Mouse (Mus musculus): Measurements from ENCODE around the gene Gm6793. TPM values are rescaled to one million over a fixed set of nuclear protein-coding genes. Genes with fewer than 3 reads are reported as not detected.

Gene Gm6793
- total and polyA plus RNA-seq, 2 experiments from 2014 or later: 0.70 TPM; not detected in 1

DNA sequence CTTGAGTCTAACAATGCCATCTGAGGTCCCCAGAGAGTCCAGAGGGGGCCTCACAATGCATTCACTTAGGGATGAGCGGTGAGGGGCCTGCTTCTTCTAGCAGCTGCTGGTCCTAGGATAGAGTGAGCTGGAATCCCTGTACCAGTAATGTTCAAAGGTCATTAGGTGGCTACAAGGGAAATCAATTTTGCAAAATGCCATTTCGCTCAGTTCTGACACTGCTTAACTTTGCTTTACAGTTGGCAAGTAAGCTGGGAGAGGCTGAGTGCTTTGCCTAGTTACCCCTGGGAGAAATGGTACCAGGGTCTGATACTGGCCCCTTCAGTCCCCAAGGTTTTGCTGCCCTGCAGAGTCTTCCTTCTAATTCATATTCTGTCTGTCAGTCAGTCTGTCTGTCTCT, 39.1 kb downstream of the Gm6793 start:
- 91% methylated on average over 2 of the region's 2 CpGs for WGBS
- no peak overlapping the region for H3K4me3 ChIP-seq (ENCODE audit: low read length)
- H3K27me3 ChIP-seq (ENCODE audit: insufficient read depth, low read length): no peaks in the 10 kb centered on the region
- no peak overlapping the region for H3K27ac ChIP-seq
- H3K4me1 ChIP-seq (ENCODE audit: insufficient read depth, low read length): no peaks in the 10 kb centered on the region
- no peak for TF ChIP-seq CTCF (IDR thresholded peaks at IDR 0.05; ENCODE audit: low read depth)
- no peak overlapping the region for H3K4me2 ChIP-seq (ENCODE audit: low read depth, low read length)
- DNase-seq (ENCODE audit: low spot score): no peak
- 0 out of 2 replicates have a peak, but pooled peaks cover 4% of the 10 kb centered on the region for H3K36me3 ChIP-seq (ENCODE audit: insufficient read depth, low read length)
- ATAC-seq: no peak
- no peak overlapping the region for H3K9ac ChIP-seq (replicated peaks; ENCODE audit: low read length)
- no peaks in the 10 kb centered on the region for H3K9me3 ChIP-seq (ENCODE audit: low read length)

DNA sequence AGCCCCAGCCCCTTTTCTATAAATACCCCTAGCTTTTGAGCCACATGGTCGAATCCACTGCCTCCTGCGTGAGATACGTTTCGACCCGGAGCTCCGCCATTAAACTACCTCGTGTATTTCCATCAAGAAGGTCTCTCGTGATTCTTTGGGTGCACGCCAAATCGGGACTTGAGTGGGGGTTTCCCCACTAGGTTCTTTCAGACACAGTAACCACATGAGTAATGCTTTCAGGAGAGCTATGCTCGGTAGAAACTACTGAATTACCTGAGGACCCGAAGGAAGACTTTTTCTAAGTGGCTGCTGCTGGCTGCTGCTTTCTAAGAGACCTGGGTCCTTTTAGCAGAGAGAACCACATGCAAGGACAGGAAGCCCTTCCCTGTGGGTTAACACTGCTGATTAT, 40.7 kb downstream of the Gm6793 start:
- no peaks in the 10 kb centered on the region for H3K4me1 ChIP-seq (ENCODE audit: insufficient read depth, low read length)
- DNase-seq (ENCODE audit: low spot score) (no peak), ATAC-seq (no peak)
- H3K36me3 ChIP-seq (ENCODE audit: insufficient read depth, low read length): 0 out of 2 replicates have a peak, but pooled peaks cover 4% of the 10 kb centered on the region
- no peak overlapping the region for H3K4me3 ChIP-seq (ENCODE audit: low read length)
- no peak overlapping the region for H3K4me2 ChIP-seq (ENCODE audit: low read depth, low read length)
- no peaks in the 10 kb centered on the region for H3K27me3 ChIP-seq (ENCODE audit: insufficient read depth, low read length)
- TF ChIP-seq CTCF (IDR thresholded peaks at IDR 0.05; ENCODE audit: low read depth): no peak
- H3K9ac ChIP-seq (replicated peaks; ENCODE audit: low read length): no peak overlapping the region
- no peak overlapping the region for H3K27ac ChIP-seq
- H3K9me3 ChIP-seq (ENCODE audit: low read length): no peaks in the 10 kb centered on the region
- WGBS: 97% methylated on average over 12 of the region's 12 CpGs

DNA sequence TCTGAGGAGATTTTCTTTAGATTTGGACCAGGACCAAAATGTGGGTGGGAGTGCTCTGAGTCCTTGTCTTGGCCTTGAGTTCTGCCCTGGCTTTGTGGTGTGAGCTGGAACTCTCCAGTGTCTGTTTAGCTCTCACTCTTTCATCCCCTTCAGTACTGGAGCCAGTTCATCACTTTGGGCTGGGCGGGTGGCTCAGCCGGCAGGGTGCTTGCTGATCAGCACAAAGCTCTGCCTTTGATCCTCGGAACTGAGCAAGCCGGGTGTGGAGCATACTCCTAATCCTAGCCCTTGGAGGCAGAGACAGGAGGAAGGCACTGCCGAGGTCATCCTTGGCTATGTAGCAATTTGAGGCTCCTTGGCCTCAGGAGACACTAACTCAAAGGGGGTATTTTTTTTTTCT, 45.8 kb downstream of the Gm6793 start:
- no peak for ATAC-seq
- no peak overlapping the region for H3K4me3 ChIP-seq (ENCODE audit: low read length)
- TF ChIP-seq CTCF (IDR thresholded peaks at IDR 0.05; ENCODE audit: low read depth): no peak

DNA sequence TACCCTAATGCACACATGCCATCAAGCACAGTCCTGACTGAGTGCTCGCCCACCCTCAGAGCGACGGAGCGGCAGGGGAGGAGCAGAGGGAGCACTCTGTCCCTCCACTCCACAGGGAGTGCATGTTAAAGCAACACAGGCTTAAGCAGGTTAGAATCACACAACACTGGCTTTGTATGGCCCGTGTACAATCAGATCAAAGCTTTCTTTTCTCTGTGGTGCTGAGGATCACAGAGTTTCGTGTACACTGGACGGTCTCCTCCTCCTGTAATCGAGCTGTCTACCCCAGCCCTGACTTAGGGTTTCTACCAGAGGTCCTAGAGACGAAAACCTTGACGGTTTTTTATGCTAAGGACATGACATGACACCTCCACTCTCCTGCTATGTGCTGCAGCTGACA, 46.3 kb downstream of the Gm6793 start:
- H3K4me1 ChIP-seq (ENCODE audit: insufficient read depth, low read length): no peaks in the 10 kb centered on the region
- ATAC-seq (no peak), DNase-seq (ENCODE audit: low spot score) (no peak)
- 0 out of 2 replicates have a peak, but pooled peaks cover 4% of the 10 kb centered on the region for H3K36me3 ChIP-seq (ENCODE audit: insufficient read depth, low read length)
- no peaks in the 10 kb centered on the region for H3K27me3 ChIP-seq (ENCODE audit: insufficient read depth, low read length)
- 84% methylated on average over 10 of the region's 10 CpGs for WGBS
- H3K9me3 ChIP-seq (ENCODE audit: low read length): no peaks in the 10 kb centered on the region
- H3K9ac ChIP-seq (replicated peaks; ENCODE audit: low read length): no peak overlapping the region
- H3K4me3 ChIP-seq (ENCODE audit: low read length): no peak overlapping the region
- H3K4me2 ChIP-seq (ENCODE audit: low read depth, low read length): no peak overlapping the region
- no peak overlapping the region for H3K27ac ChIP-seq
- no peak for TF ChIP-seq CTCF (IDR thresholded peaks at IDR 0.05; ENCODE audit: low read depth)

More for the DNA sequence above, 45.8 kb downstream of the Gm6793 start:
- H3K9me3 ChIP-seq (ENCODE audit: low read length): no peaks in the 10 kb centered on the region
- DNase-seq (ENCODE audit: low spot score): no peak
- 44% methylated on average over 5 of the region's 5 CpGs for WGBS
- no peaks in the 10 kb centered on the region for H3K27me3 ChIP-seq (ENCODE audit: insufficient read depth, low read length)
- H3K27ac ChIP-seq: no peak overlapping the region
- no peak overlapping the region for H3K9ac ChIP-seq (replicated peaks; ENCODE audit: low read length)
- 0 out of 2 replicates have a peak, but pooled peaks cover 4% of the 10 kb centered on the region for H3K36me3 ChIP-seq (ENCODE audit: insufficient read depth, low read length)
- H3K4me2 ChIP-seq (ENCODE audit: low read depth, low read length): no peak overlapping the region
- no peaks in the 10 kb centered on the region for H3K4me1 ChIP-seq (ENCODE audit: insufficient read depth, low read length)

DNA sequence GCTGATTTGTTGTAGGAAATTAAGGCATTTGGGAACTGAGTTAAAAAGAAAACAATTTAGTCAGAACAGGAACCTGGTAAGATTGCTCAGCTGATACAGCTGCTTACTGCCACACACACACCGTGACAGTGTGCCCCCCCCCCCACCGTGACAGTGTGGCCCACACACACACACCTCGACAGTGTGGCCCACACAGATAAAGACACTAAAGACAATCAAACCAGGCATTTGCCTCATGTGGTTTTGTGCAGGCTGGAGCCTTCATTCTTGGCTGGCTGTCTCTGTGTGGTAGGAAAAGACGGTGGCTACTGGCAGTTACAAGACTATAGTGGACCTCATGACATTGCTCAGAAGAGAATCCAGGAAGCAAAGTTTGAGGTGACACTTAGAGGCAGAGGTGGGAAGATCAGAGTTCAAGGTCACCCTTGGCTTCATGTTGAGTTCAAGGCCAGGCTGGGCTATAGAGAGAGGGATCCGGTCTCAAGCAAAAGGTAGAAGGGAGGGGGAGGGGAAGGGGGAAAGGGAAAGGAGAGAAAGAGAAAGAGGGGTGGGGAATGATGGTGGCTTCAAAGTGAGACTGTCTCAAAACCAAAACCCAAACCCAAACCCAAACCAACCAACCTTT, 47.5 kb downstream of the Gm6793 start:
- H3K9ac ChIP-seq (replicated peaks; ENCODE audit: low read length): no peak overlapping the region
- H3K4me3 ChIP-seq (ENCODE audit: low read length): no peak overlapping the region
- no peak for TF ChIP-seq CTCF (IDR thresholded peaks at IDR 0.05; ENCODE audit: low read depth)
- H3K4me2 ChIP-seq (ENCODE audit: low read depth, low read length): no peak overlapping the region
- ATAC-seq (no peak), DNase-seq (ENCODE audit: low spot score) (no peak)
- no peaks in the 10 kb centered on the region for H3K4me1 ChIP-seq (ENCODE audit: insufficient read depth, low read length)
- no peak overlapping the region for H3K27ac ChIP-seq
- no peaks in the 10 kb centered on the region for H3K9me3 ChIP-seq (ENCODE audit: low read length)
- H3K36me3 ChIP-seq (ENCODE audit: insufficient read depth, low read length): 0 out of 2 replicates have a peak, but pooled peaks cover 4% of the 10 kb centered on the region
- 83% methylated on average over 5 of the region's 5 CpGs for WGBS
- no peaks in the 10 kb centered on the region for H3K27me3 ChIP-seq (ENCODE audit: insufficient read depth, low read length)

DNA sequence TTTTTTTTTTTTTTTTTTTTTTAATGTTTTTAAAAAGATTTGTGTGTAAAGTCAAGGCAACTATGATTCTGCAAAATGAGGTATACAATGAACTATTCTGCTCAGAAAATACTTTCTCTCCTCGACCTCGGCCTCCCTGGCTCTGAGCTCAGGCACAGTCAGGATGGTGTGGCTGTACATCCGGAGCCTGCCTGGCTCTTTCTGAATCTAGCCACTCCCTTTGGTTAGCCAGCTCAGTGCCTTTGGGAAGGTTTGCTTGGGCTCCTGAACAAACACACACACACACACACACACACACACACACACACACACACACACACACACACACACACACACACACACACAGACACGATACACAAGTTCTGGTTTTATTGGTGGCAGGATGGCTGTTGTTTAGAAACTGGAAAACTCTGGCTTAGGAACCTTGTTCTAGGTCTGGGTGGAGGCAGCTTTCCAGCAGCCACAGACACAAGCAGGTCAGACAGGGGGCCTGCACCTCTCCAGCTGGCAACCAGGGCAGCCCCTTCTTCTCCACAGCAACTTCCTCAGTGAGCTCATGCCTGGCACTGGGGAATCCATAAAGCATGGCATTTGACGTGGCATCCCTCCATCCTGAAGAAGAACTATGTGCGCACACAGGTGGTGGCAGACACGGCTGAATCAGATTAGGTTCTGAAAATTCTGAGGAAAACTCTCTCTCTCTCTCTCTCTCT, 49.8 kb downstream of the Gm6793 start:
- H3K9ac ChIP-seq (replicated peaks; ENCODE audit: low read length): no peak overlapping the region
- H3K4me3 ChIP-seq (ENCODE audit: low read length): no peak overlapping the region
- no peaks in the 10 kb centered on the region for H3K36me3 ChIP-seq (ENCODE audit: insufficient read depth, low read length)
- ATAC-seq: no peak
- DNase-seq (ENCODE audit: low spot score): no peak
- 82% methylated on average over 7 of the region's 7 CpGs for WGBS
- no peak for TF ChIP-seq CTCF (IDR thresholded peaks at IDR 0.05; ENCODE audit: low read depth)
- H3K4me2 ChIP-seq (ENCODE audit: low read depth, low read length): no peak overlapping the region
- no peak overlapping the region for H3K27ac ChIP-seq
- H3K4me1 ChIP-seq (ENCODE audit: insufficient read depth, low read length): no peaks in the 10 kb centered on the region
- no peaks in the 10 kb centered on the region for H3K27me3 ChIP-seq (ENCODE audit: insufficient read depth, low read length)
- H3K9me3 ChIP-seq (ENCODE audit: low read length): no peaks in the 10 kb centered on the region

DNA sequence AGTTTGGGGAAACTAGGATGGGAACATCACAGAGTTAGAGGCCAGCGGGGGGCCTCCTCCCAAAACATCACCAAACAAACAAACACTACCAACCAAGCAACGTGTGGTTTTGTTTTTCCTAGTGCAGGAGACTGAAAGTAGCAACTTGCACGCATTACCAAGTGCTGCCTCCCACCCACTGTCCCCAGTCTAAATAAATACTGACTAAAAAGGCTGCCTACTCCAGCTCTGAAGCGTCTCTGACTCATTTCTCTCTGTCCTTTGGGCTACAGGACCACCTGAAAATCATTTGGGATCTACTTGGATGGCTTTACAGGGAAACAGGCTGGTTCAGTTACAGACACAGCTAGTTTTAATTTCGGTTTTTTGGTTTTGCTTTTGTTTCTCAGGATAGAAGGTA, 50.5 kb downstream of the Gm6793 start:
- no peaks in the 10 kb centered on the region for H3K36me3 ChIP-seq (ENCODE audit: insufficient read depth, low read length)
- 69% methylated on average over 5 of the region's 5 CpGs for WGBS

More for the DNA sequence above, 50.5 kb downstream of the Gm6793 start:
- DNase-seq (ENCODE audit: low spot score): no peak
- Histone ChIP-seq H3K4me3 (ENCODE audit: low read length) (no peak overlapping the region), H3K9me3 (ENCODE audit: low read length) (no peaks in the 10 kb centered on the region), H3K27ac (no peak overlapping the region), H3K4me2 (ENCODE audit: low read depth, low read length) (no peak overlapping the region), H3K4me1 (ENCODE audit: insufficient read depth, low read length) (no peaks in the 10 kb centered on the region), H3K9ac (replicated peaks; ENCODE audit: low read length) (no peak overlapping the region), H3K27me3 (ENCODE audit: insufficient read depth, low read length) (no peaks in the 10 kb centered on the region)
- no peak for ATAC-seq
- no peak for TF ChIP-seq CTCF (IDR thresholded peaks at IDR 0.05; ENCODE audit: low read depth)
